ENCODE assay signal across 8 mouse cellular contexts in genomic region chr8:104641426-104642323, GRCm38 (mm10). TPM values are rescaled to one million over a fixed set of nuclear protein-coding genes. Genes with fewer than 3 reads are reported as not detected.
DNase-seq lines count a peak whose midpoint lies in the region; ATAC-seq and TF ChIP-seq lines count a peak whose summit lies in the region.

Ciao2b (minus strand) TSS chr8:104641965.

- no peaks in the 10 kb centered on the region for H3K9me3 ChIP-seq in hindbrain, embryonic 10.5 days
- H3K9me3 ChIP-seq in lung, postnatal 0 days (ENCODE audit: low read length), result no peaks in the 10 kb centered on the region

- H3K4me2 ChIP-seq in lung, postnatal 0 days (replicated peaks; ENCODE audit: low read depth, low read length), result peak within 1 kb of the TSS; percentile 65

- peak within 1 kb of the TSS; percentile 92 for H3K4me3 ChIP-seq in hindbrain, embryonic 10.5 days
- H3K4me3 ChIP-seq in lung, postnatal 0 days (ENCODE audit: low read depth, low read length), result peak within 1 kb of the TSS; percentile 78

- no peak for TF ChIP-seq EP300 in lung, postnatal 0 days (IDR thresholded peaks at IDR 0.05)

- no peak for TF ChIP-seq CTCF in lung, postnatal 0 days (IDR thresholded peaks at IDR 0.05)

- H3K9ac ChIP-seq in lung, postnatal 0 days (replicated peaks; ENCODE audit: low read depth), result peak within 1 kb of the TSS; percentile 69

- under 1% methylated on average over 66 of the region's 66 CpGs for WGBS in hindbrain, embryonic 10.5 days
- WGBS in lung, postnatal 0 days, result under 1% methylated on average over 66 of the region's 66 CpGs

- peak; percentile 98 for ATAC-seq in frontal cortex, adult (ENCODE audit: low TSS enrichment)
- peak; percentile 99 for ATAC-seq in lung, postnatal 0 days

- H3K27me3 ChIP-seq in hindbrain, embryonic 10.5 days (ENCODE audit: insufficient read depth, poor library complexity, severe bottlenecking), result no peaks in the 10 kb centered on the region
- H3K27me3 ChIP-seq in lung, postnatal 0 days (replicated peaks; ENCODE audit: insufficient read depth, low read length), result no peaks in the 10 kb centered on the region

- peak within 1 kb of the TSS; percentile 90 for H3K27ac ChIP-seq in hindbrain, embryonic 10.5 days
- peak within 1 kb of the TSS; percentile 48 for H3K27ac ChIP-seq in lung, postnatal 0 days (ENCODE audit: low read length)

- H3K4me1 ChIP-seq in hindbrain, embryonic 10.5 days (replicated peaks), result peaks cover 20% of the 10 kb centered on the region
- H3K4me1 ChIP-seq in lung, postnatal 0 days (ENCODE audit: insufficient read depth, low read depth, low read length), result peaks cover 12% of the 10 kb centered on the region

- peak; percentile 74 for DNase-seq in MEL-GATA-1-ER (ENCODE audit: extremely low read depth, low read depth)
- DNase-seq in cerebellum, adult 8-10 months, result peak; percentile 88
- peak; percentile 88 for DNase-seq in hindbrain, embryonic 10.5 days (ENCODE audit: low spot score)
- peak; percentile 88 for DNase-seq in layer of hippocampus, adult 9-11 months
- DNase-seq in lung, postnatal 0 days (ENCODE audit: low spot score), result peak; percentile 95
- peak; percentile 78 for DNase-seq in ovary, postnatal 14 days (ENCODE audit: low spot score)
- peak; percentile 91 for DNase-seq in thymus, postnatal 14 days

- peaks cover 24% of the 10 kb centered on the region for H3K36me3 ChIP-seq in hindbrain, embryonic 10.5 days
- no peaks in the 10 kb centered on the region for H3K36me3 ChIP-seq in lung, postnatal 0 days (ENCODE audit: insufficient read depth, low read length)

RNA-seq across cellular contexts. Expression of gene Ciao2b, which starts in this region (rescaled TPM):
- polyA plus RNA-seq in hindbrain, embryonic 10.5 days (2016; fragmentation: Nextera tagmentation; extraction: Ambion mirVana), result 111 and 121 TPM in 2 replicates
- 70.2 and 72.9 TPM in 2 replicates for polyA plus RNA-seq in lung, postnatal 0 days (2015; fragmentation: Nextera tagmentation; extraction: Ambion mirVana)

Comparison
In these comparisons a context has a peak if more than half of its experiments do, and no peak if none do; other contexts are left out.
1. Peak in every context shown above with its lines: DNase-seq, ATAC-seq, H3K4me3 ChIP-seq and H3K27ac ChIP-seq.